Mouse (Mus musculus) stomach, postnatal 0 days (tissue): ENCODE data around the gene Klra2. TPM values are rescaled to one million over a fixed set of nuclear protein-coding genes. Genes with fewer than 3 reads are reported as not detected.
"Not testable (repeated sequence)": the region's sequence is repeated elsewhere in the genome, so short reads cannot be mapped to it uniquely, and the experiment has no call there.

Source experiments
- ATAC-seq: fragments of 200-750 bp; cut with Nextera tagmentation; 2 replicates; pipeline ENCODE4 v1.8.0; 2017; ENCODE audit not compliant: low FRiP score, low TSS enrichment
- DNase-seq: peaks from one replicate; pipeline ENCODE4 v3.0.0-alpha.2; 2016; ENCODE audit warnings: low spot score
- H3K27ac ChIP-seq: fragments of 300-500 bp; sonication (generic); replicated peaks from 2 replicates; pipeline ENCODE4 v1.5.1; 2014; ENCODE audit warnings: mild to moderate bottlenecking, control low read depth
- H3K27me3 ChIP-seq: fragments of 300-500 bp; sonication (generic); 2 replicates; pipeline ENCODE4 v1.6.1; 2014; ENCODE audit warnings: low read length; ENCODE audit not compliant: control insufficient read depth, insufficient read depth
- H3K36me3 ChIP-seq: fragments of 300-500 bp; sonication (generic); 2 replicates; pipeline ENCODE4 v1.6.1; 2014; ENCODE audit warnings: low read length, mixed read lengths; ENCODE audit not compliant: control insufficient read depth, insufficient read depth
- H3K4me1 ChIP-seq: fragments of 300-500 bp; sonication (generic); replicated peaks from 2 replicates; pipeline ENCODE4 v1.6.1; 2014; ENCODE audit warnings: antibody characterized with exemption; ENCODE audit not compliant: control insufficient read depth, insufficient read depth
- H3K4me2 ChIP-seq: fragments of 300-500 bp; sonication (generic); replicated peaks from 2 replicates; pipeline ENCODE4 v1.6.1; 2014; ENCODE audit warnings: low read depth, mild to moderate bottlenecking, control low read depth, moderate library complexity
- H3K4me3 ChIP-seq: fragments of 300-500 bp; sonication (generic); 2 replicates; pipeline ENCODE4 v1.5.1; 2014; ENCODE audit warnings: low read depth, low read length, control low read depth
- H3K9ac ChIP-seq: fragments of 300-500 bp; sonication (generic); 2 replicates; pipeline ENCODE4 v1.6.1; 2014; ENCODE audit warnings: mild to moderate bottlenecking, low read length, control low read depth, mixed read lengths
- H3K9me3 ChIP-seq: fragments of 300-500 bp; sonication (generic); 2 replicates; pipeline ENCODE4 v1.6.1; 2016; ENCODE audit warnings: low read length; ENCODE audit not compliant: control insufficient read depth
- CTCF ChIP-seq: IDR thresholded peaks from 2 replicates; pipeline ENCODE4 v1.5.1; 2016; ENCODE audit warnings: antibody characterized with exemption, low read depth, mild to moderate bottlenecking, moderate library complexity
- EP300 ChIP-seq: optimal IDR thresholded peaks from 2 replicates; pipeline ENCODE3; 2016; ENCODE audit warnings: antibody characterized with exemption
- WGBS: fragments of 180-500 bp; shearing (Covaris S2); extraction: QIAGEN DNeasy Blood & Tissue Kit; methylation state at CpG from one replicate; pipeline ENCODE4 v1.1.7; 2014; 5-methylcytosine and 5-hydroxymethylcytosine counted together
- polyA plus RNA-seq: library from polyadenylated mRNA; unstranded; fragments of >200 nt; fragmentation: Nextera tagmentation; extraction: Ambion mirVana; gene quantifications from 2 replicates; pipeline ENCODE4 v1.2.1, GENCODE M21; 2015

The Klra2 gene
- polyA plus RNA-seq, 1 experiment from 2014 or later: 0.22 TPM

GRCm38 (mm10) chr6:131290430-131290829, 43.3 kb upstream of the Klra2 start:
- no peak overlapping the region for H3K27ac ChIP-seq
- ATAC-seq: no peak
- no peak overlapping the region for H3K4me2 ChIP-seq
- no peak for TF ChIP-seq EP300
- peak; percentile 77 for TF ChIP-seq CTCF
- no peaks in the 10 kb centered on the region for H3K27me3 ChIP-seq
- H3K9ac ChIP-seq: no peak overlapping the region
- peak; percentile 36 for DNase-seq
- H3K4me1 ChIP-seq: 0 out of 2 replicates have a peak, but pooled peaks cover 5% of the 10 kb centered on the region
- H3K4me3 ChIP-seq: no peak overlapping the region
- no peaks in the 10 kb centered on the region for H3K9me3 ChIP-seq
- H3K36me3 ChIP-seq: peaks cover 3% of the 10 kb centered on the region; the same call in 1 of the 2 replicates
- 7% methylated on average over 2 of the region's 2 CpGs for WGBS

GRCm38 (mm10) chr6:131278160-131278559, 31.0 kb upstream of the Klra2 start:
- not testable (repeated sequence) for H3K36me3 ChIP-seq, H3K4me1 ChIP-seq, H3K27ac ChIP-seq, H3K9ac ChIP-seq, DNase-seq, H3K27me3 ChIP-seq, H3K9me3 ChIP-seq, ATAC-seq, H3K4me2 ChIP-seq, H3K4me3 ChIP-seq
- WGBS: 85% methylated on average over 2 of the region's 2 CpGs

GRCm38 (mm10) chr6:131276659-131277058, 29.5 kb upstream of the Klra2 start:
- ATAC-seq (no peak), DNase-seq (no peak)
- Histone ChIP-seq H3K9ac (no peak overlapping the region), H3K27me3 (no peaks in the 10 kb centered on the region), H3K4me3 (no peak overlapping the region), H3K4me2 (no peak overlapping the region), H3K4me1 (no peaks in the 10 kb centered on the region), H3K9me3 (no peaks in the 10 kb centered on the region), H3K36me3 (no peaks in the 10 kb centered on the region), H3K27ac (no peak overlapping the region)
- TF ChIP-seq CTCF: no peak
- no peak for TF ChIP-seq EP300
- 62% methylated on average over 4 of the region's 4 CpGs for WGBS

GRCm38 (mm10) chr6:131272311-131272710, 25.1 kb upstream of the Klra2 start:
- 93% methylated on average over 1 of the region's 1 CpGs for WGBS
- DNase-seq: no peak
- H3K4me3 ChIP-seq: no peak overlapping the region
- H3K4me2 ChIP-seq: no peak overlapping the region
- H3K9ac ChIP-seq: no peak overlapping the region
- no peaks in the 10 kb centered on the region for H3K36me3 ChIP-seq
- TF ChIP-seq EP300 (no peak), CTCF (no peak)
- H3K9me3 ChIP-seq: no peaks in the 10 kb centered on the region
- no peak for ATAC-seq
- H3K4me1 ChIP-seq: no peaks in the 10 kb centered on the region
- H3K27me3 ChIP-seq: no peaks in the 10 kb centered on the region
- H3K27ac ChIP-seq: no peak overlapping the region

- no peak overlapping the region for H3K4me2 ChIP-seq
- TF ChIP-seq EP300 (no peak), CTCF (no peak)
- H3K27ac ChIP-seq: no peak overlapping the region
- no peak overlapping the region for H3K9ac ChIP-seq
- DNase-seq (no peak), ATAC-seq (no peak)
- H3K36me3 ChIP-seq: no peaks in the 10 kb centered on the region
- H3K4me1 ChIP-seq: no peaks in the 10 kb centered on the region
- no peaks in the 10 kb centered on the region for H3K27me3 ChIP-seq
- H3K4me3 ChIP-seq: no peak overlapping the region
- WGBS: 47% methylated on average over 1 of the region's 1 CpGs
- H3K9me3 ChIP-seq: no peaks in the 10 kb centered on the region
These were observed 23.1 kb upstream of the Klra2 start for GRCm38 (mm10) chr6:131270312-131270711.

- no peak overlapping the region for H3K27ac ChIP-seq
- H3K4me1 ChIP-seq: no peaks in the 10 kb centered on the region
- H3K9me3 ChIP-seq: no peaks in the 10 kb centered on the region
- ATAC-seq: no peak
- 96% methylated on average over 2 of the region's 2 CpGs for WGBS
- TF ChIP-seq EP300 (no peak), CTCF (no peak)
- no peaks in the 10 kb centered on the region for H3K27me3 ChIP-seq
- H3K4me2 ChIP-seq: no peak overlapping the region
- H3K9ac ChIP-seq: no peak overlapping the region
- no peak overlapping the region for H3K4me3 ChIP-seq
- H3K36me3 ChIP-seq: no peaks in the 10 kb centered on the region
- no peak for DNase-seq
These were observed 22.4 kb upstream of the Klra2 start for GRCm38 (mm10) chr6:131269599-131269998.
